In the genomic region with DNA sequence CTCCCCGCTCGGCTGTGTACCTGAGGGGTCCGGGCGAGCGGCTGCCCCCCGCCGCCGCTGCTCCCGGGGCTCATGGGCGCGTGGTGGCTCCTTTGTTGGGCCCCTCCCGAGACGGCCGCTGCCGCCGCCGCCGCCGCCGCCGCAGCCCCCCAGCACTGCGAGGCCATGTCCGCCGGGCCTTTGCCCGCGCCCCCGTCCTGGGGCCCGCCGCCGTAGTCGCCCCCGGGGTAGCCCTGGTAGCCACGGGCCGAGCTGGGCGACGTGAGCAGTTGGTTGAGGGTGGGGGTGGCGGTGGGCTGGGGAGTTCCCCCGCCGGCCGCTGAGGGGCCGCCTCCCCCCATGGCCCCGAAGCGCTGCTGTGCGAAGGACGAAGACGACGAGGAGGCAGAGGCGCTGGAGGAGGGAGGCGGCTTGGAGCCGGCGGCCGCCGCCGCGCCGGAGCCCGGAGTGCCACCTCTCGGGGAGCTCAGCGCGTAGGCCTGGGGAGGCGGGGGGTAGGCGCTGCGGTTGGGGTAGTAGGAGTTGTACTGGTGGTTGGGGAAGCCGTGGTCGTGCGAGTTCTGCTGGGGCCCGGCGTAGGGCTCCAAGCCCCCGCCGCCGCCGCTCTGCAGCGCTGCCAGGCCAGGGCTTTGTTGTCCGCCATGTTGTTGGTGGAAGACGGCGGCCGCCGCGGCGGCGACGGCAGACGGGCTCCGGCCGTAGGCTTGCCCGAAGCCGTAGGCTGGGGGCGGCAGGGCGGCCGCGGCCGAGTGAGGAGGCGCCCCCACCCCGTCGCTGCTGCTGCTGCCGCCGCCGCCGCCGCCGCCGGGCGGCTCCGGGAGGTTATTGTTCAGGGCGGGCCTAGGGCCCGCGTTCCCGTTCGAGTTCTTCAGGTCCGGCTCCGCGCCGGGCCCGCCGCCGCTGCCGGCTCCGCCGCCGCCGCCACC, we compare ENCODE assay signal across 8 mouse cellular contexts. TPM values are rescaled to one million over a fixed set of nuclear protein-coding genes. Genes with fewer than 3 reads are reported as not detected.
A peak's percentile ranks its signal among the peaks of the same experiment; 100 is the strongest.
DNase-seq lines count a peak whose midpoint lies in the region; ATAC-seq and TF ChIP-seq lines count a peak whose summit lies in the region.

No protein-coding gene starts in this region.

- peak; percentile 51 for DNase-seq in cerebellum, adult 11 months
- DNase-seq in left cerebral cortex, postnatal 36 days (ENCODE audit: low spot score in 2 of 2): peak; percentile 52 to 69
- DNase-seq in spleen, postnatal 36 days (ENCODE audit: low spot score in 2 of 2): peak; percentile 60 to 62

- WGBS in bone marrow, adult 2 months: under 1% methylated on average over 85 of the region's 121 CpGs
- WGBS in forebrain, embryonic 13.5 days: 0% methylated on average over 48 of the region's 121 CpGs
- under 1% methylated on average over 44 of the region's 121 CpGs for WGBS in hindbrain, embryonic 13.5 days
- WGBS in midbrain, embryonic 16.5 days: under 1% methylated on average over 66 of the region's 121 CpGs

- H3K4me2 ChIP-seq in forebrain, embryonic 13.5 days: peak overlapping the region; percentile 98
- peak overlapping the region; percentile 93 for H3K4me2 ChIP-seq in hindbrain, embryonic 13.5 days
- H3K4me2 ChIP-seq in midbrain, embryonic 16.5 days (ENCODE audit: low read length): peak overlapping the region; percentile 65

- H3K4me1 ChIP-seq in bone marrow, adult 2 months (ENCODE audit: control insufficient read depth, insufficient read depth, low read length): peaks cover 5% of the 10 kb centered on the region; the same call in 1 of the 2 replicates
- peaks cover 65% of the 10 kb centered on the region for H3K4me1 ChIP-seq in forebrain, embryonic 13.5 days
- H3K4me1 ChIP-seq in hindbrain, embryonic 13.5 days (replicated peaks): peaks cover 57% of the 10 kb centered on the region
- peaks cover 50% of the 10 kb centered on the region for H3K4me1 ChIP-seq in midbrain, embryonic 16.5 days (ENCODE audit: control insufficient read depth, insufficient read depth, low read length)

- peak overlapping the region; percentile 74 for H3K4me3 ChIP-seq in bone marrow, adult 2 months (replicated peaks; ENCODE audit: control insufficient read depth, low read depth, low read length)
- H3K4me3 ChIP-seq in forebrain, embryonic 13.5 days: peak overlapping the region; percentile 100
- H3K4me3 ChIP-seq in hindbrain, embryonic 13.5 days: peak overlapping the region; percentile 100
- peak overlapping the region; percentile 100 for H3K4me3 ChIP-seq in midbrain, embryonic 16.5 days (ENCODE audit: low read depth, low read length)

- H3K36me3 ChIP-seq in forebrain, embryonic 13.5 days (ENCODE audit: poor library complexity, severe bottlenecking): peaks cover 15% of the 10 kb centered on the region
- H3K36me3 ChIP-seq in hindbrain, embryonic 13.5 days: peaks cover 6% of the 10 kb centered on the region
- H3K36me3 ChIP-seq in midbrain, embryonic 16.5 days (ENCODE audit: control insufficient read depth, insufficient read depth, low read length): no peaks in the 10 kb centered on the region

- TF ChIP-seq CTCF in bone marrow, adult 2 months (IDR thresholded peaks at IDR 0.05; ENCODE audit: control insufficient read depth, insufficient read depth, low read length): no peak

- peak overlapping the region; percentile 99 for H3K27ac ChIP-seq in bone marrow, adult 2 months (ENCODE audit: control insufficient read depth, insufficient read depth, low read depth, low read length, poor library complexity)
- H3K27ac ChIP-seq in forebrain, embryonic 13.5 days: peak overlapping the region; percentile 100
- H3K27ac ChIP-seq in hindbrain, embryonic 13.5 days: peak overlapping the region; percentile 100
- peak overlapping the region; percentile 100 for H3K27ac ChIP-seq in midbrain, embryonic 16.5 days (ENCODE audit: low read length)

- no peak for ATAC-seq in cerebellum, adult (ENCODE audit: insufficient number of reproducible peaks, low FRiP score, low TSS enrichment)
- no peak for ATAC-seq in forebrain, embryonic 13.5 days
- ATAC-seq in hindbrain, embryonic 13.5 days (ENCODE audit: low FRiP score): no peak
- ATAC-seq in midbrain, embryonic 16.5 days: no peak

- intact Hi-C loops in left cerebral cortex, postnatal 36 days (cut with DNase I): loop anchor here (2.0 to 10.0 kb wide), 2 partner anchors 22 to 158 kb away; no protein-coding TSS in a partner anchor

- peak; percentile 54; the same call in 1 of the 2 replicates for TF ChIP-seq POLR2A in bone marrow, adult 2 months (IDR thresholded peaks at IDR 0.05; ENCODE audit: borderline replicate concordance, control insufficient read depth, low read depth, low read length)

- H3K9me3 ChIP-seq in forebrain, embryonic 13.5 days (replicated peaks): no peaks in the 10 kb centered on the region
- H3K9me3 ChIP-seq in hindbrain, embryonic 13.5 days: no peaks in the 10 kb centered on the region
- H3K9me3 ChIP-seq in midbrain, embryonic 16.5 days (replicated peaks; ENCODE audit: control insufficient read depth, low read length, poor library complexity, severe bottlenecking): no peaks in the 10 kb centered on the region

- no peaks in the 10 kb centered on the region for H3K27me3 ChIP-seq in forebrain, embryonic 13.5 days
- H3K27me3 ChIP-seq in hindbrain, embryonic 13.5 days: no peaks in the 10 kb centered on the region
- H3K27me3 ChIP-seq in midbrain, embryonic 16.5 days (ENCODE audit: control insufficient read depth, insufficient read depth, low read depth, low read length): no peaks in the 10 kb centered on the region

- H3K9ac ChIP-seq in forebrain, embryonic 13.5 days: peak overlapping the region; percentile 100
- peak overlapping the region; percentile 100 for H3K9ac ChIP-seq in hindbrain, embryonic 13.5 days
- peak overlapping the region; percentile 100 for H3K9ac ChIP-seq in midbrain, embryonic 16.5 days (ENCODE audit: low read depth, low read length)

RNA-seq across cellular contexts. Expression of a gene that starts 3.9 kb away (rescaled TPM):
- 38.2 and 76.0 TPM in 2 replicates for polyA plus RNA-seq in bone marrow, adult 2 months (2011; ENCODE audit: insufficient read depth, insufficient read length, low replicate concordance, missing spikeins)
- 44.7 and 48.9 TPM in 2 replicates for polyA plus RNA-seq in forebrain, embryonic 13.5 days (2015; fragmentation: Nextera tagmentation; extraction: Ambion mirVana)
- polyA plus RNA-seq in hindbrain, embryonic 13.5 days (2015; fragmentation: Nextera tagmentation; extraction: Ambion mirVana): 35.6 and 37.4 TPM in 2 replicates
- 10 to 100 TPM; 76.5 to 96.1 TPM for total RNA-seq in left cerebral cortex, postnatal 36 days (2021)
- 28.7 and 36.1 TPM in 2 replicates for polyA plus RNA-seq in midbrain, embryonic 16.5 days (2015; fragmentation: Nextera tagmentation; extraction: Ambion mirVana)
